Mouse (Mus musculus) MN1 (cell line): ENCODE measurements around the gene Mmaa.

Source experiments
- DNase-seq: peaks from one replicate; pipeline ENCODE4 v3.0.0-alpha.2; 2016; ENCODE audit warnings: low spot score

Gene Mmaa

GRCm38 (mm10) chr8:79288250-79288649, 6.5 kb downstream of the Mmaa start:
- no peak for DNase-seq

DNA sequence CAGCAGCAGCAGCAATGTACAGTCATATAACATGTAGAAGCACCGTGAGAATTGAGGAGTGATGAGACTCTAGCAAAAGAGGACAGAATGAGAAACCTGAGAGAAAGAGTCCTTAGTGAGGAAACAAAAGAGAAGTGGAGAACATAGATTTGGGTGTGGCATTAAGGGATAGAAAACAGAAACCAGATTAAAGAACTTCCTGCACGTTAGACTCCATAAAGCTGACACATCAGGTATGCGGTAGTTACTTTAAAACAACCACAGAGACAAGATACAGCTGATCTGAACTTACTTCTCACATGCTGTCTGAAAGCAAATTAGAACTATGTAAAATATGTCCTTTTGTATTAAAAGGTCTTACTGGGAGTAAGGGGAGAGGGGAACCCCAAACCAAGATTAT, 8.3 kb downstream of the Mmaa start:
- no peak for DNase-seq

GRCm38 (mm10) chr8:79284626-79285025, 10.1 kb downstream of the Mmaa start:
- DNase-seq: no peak

GRCm38 (mm10) chr8:79281376-79281890, 13.3 kb downstream of the Mmaa start:
- no peak for DNase-seq

GRCm38 (mm10) chr8:79277264-79277870, 17.4 kb downstream of the Mmaa start:
- no peak for DNase-seq

DNA sequence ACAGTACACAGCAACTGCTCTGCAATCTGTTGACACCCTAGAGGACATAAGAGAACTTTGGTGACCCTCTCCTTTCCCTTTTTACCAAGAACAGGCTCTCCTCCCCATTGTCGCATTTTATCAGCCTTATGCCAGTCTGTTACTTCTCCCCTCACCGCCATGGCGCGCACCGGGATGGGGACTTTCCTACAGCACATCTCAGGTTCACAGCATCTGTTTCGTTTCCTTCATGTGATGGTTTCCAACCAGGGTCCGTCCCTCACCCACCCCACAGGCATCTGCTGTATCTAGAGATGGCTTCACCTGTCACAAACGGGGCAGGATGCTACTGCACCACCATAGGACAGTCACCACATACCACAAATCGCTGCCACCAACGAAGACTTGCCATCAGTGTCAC, 19.8 kb downstream of the Mmaa start:
- DNase-seq: no peak

DNA sequence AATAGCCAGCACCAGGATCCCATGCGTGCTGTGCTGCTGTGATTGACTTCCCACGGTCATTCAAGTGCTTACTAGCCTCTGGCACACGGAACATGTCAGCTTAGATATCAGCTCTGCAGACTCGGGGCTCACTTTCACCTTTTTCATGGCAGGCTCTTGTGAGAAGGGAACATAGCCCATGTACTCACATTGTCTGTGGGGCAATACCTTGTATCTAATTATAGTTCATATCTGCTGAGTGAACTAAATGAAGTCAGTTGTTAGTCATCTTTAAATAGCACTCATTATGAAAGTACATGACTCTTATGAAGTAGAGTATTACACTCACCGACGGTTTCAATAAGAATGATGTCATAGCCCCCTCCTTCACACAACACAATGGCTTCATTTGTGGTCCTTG, 21.0 kb downstream of the Mmaa start:
- no peak for DNase-seq

GRCm38 (mm10) chr8:79272676-79273075, 22.1 kb downstream of the Mmaa start:
- no peak for DNase-seq

GRCm38 (mm10) chr8:79268921-79269320, 25.8 kb downstream of the Mmaa start:
- no peak for DNase-seq

GRCm38 (mm10) chr8:79261920-79262319, 32.8 kb downstream of the Mmaa start:
- no peak for DNase-seq

GRCm38 (mm10) chr8:79256076-79256705, 38.5 kb downstream of the Mmaa start:
- no peak for DNase-seq

GRCm38 (mm10) chr8:79253742-79254141, 41.0 kb downstream of the Mmaa start:
- DNase-seq: no peak

- DNase-seq: no peak
These were observed 46.3 kb downstream of the Mmaa start, which contains the start of gene 1700011L22Rik for GRCm38 (mm10) chr8:79248470-79248869. TSS of gene 1700011L22Rik (minus strand) at chr8:79248570.

DNA sequence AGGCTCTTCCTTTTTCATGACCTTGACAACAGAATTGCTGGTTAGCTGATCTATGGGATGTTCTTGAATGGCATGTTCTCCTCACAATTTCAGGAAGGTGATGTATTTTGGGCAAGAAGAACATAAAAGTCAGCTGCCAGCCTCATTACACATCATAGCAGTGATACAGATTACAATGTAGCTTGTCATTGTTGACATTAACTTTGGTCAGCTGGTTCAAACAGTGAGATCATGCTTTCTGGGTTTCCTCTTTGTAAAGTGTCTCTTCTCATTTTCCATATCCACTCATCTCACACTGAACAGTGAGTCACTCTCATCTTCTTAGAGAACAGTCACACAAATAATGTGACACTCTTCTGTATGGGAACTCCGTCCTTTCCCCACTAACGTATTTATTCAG, 51.3 kb downstream of the Mmaa start:
- no peak for DNase-seq

- no peak for DNase-seq
These were observed 54.7 kb downstream of the Mmaa start for GRCm38 (mm10) chr8:79239996-79240395.

GRCm38 (mm10) chr8:79239320-79239719, 55.4 kb downstream of the Mmaa start:
- no peak for DNase-seq

DNA sequence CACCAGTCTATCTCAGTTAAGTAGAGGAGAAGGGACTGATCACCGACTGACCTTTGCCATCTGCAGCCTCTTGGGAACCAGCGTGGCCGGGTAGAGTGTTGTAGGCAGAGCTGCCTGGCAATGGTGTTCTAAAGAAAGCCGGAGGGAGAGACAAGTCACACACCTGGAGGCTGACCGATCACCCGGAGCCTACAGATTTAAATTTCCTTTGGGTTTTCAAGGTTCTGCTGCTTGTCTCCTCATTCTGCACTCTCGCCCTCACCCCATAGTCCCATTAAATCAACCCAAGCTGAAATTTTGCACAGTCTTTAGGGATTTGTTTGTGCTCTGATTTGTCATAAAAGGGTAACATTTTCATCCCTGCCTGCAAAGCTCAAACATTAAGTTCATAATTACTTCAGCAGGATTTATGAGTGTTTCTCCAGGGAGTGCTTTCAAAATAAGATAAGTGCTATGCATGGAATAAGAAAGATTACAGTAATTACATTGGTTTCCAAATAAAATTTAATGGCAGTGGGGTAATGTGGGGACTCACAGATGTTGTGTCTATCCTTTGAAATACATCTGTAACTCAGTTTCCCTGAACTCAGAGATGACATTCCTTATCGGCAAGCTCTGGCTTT, 65.4 kb downstream of the Mmaa start:
- no peak for DNase-seq

DNA sequence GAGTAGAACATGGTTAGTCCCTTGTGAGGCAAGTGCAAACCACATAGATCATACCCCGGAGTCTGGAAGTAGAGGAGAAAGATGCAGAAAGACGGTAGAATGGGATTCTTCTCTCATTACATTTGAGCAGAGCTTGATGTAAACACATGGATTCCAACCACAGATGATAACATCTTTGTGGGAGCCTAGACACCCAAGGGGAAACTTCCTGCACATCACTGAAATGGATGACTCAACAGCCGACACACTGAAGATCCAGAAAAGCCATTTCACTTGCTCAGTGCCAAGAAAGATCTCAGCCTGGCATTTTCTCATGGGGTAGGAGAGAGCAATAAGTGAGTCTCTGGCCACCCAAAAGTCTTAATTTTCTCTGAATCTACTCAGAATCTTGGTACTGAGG, 66.8 kb downstream of the Mmaa start:
- no peak for DNase-seq

DNA sequence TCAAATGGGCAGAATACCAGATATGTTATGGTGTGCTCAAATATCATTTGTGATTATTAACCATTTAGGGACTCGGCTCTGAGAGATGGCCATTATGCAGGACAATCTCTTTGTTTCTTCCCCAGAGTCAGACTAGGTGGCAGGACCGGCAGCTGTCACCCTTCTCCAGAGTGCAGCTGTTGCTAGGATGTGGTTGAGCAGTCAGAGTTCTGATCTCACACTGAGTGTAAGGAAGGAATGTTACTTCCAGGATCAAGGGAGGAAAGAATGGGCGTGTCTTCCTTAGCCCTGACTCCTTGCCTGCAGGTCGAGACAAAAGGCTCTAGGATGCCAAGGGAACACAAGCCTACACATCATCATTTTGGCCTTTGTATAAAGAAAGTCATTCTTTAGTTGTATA, 67.5 kb downstream of the Mmaa start:
- DNase-seq: no peak

DNA sequence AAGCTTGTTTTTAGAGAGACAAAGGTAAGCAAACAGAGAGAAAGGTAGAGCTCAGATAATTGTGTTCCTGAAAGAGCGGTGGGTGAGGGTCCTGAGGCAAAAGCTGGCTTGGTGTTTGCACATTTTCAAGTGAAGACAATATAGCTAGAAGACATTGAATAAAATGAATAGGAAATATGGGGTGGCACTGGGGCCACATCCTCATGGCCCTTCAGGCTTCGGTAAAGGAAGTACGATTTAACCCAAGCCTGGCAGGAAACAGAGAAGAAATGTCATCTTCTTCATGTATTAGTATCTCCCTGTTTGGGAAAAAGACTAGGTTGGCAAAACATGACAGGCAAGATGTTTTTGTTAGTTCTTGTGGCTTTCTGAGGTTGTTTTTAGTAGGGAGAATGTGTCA, 68.7 kb downstream of the Mmaa start:
- DNase-seq: no peak

GRCm38 (mm10) chr8:79225586-79225985, 69.2 kb downstream of the Mmaa start:
- no peak for DNase-seq

- DNase-seq: no peak
These were observed 70.4 kb downstream of the Mmaa start for GRCm38 (mm10) chr8:79224363-79224762.

GRCm38 (mm10) chr8:79222752-79223141, 72.0 kb downstream of the Mmaa start:
- DNase-seq: no peak
